Mouse (Mus musculus) stomach, postnatal 0 days (tissue): ENCODE results near the gene 4932438H23Rik.

Source experiments
- CTCF ChIP-seq: IDR thresholded peaks from 2 replicates; pipeline ENCODE4 v1.5.1; 2016; ENCODE audit warnings: antibody characterized with exemption, low read depth, mild to moderate bottlenecking, moderate library complexity
- EP300 ChIP-seq: optimal IDR thresholded peaks from 2 replicates; pipeline ENCODE3; 2016; ENCODE audit warnings: antibody characterized with exemption

GRCm38 (mm10) chr16:91026290-91026689 lies 68.6 kb downstream of the 4932438H23Rik start:
- TF ChIP-seq CTCF (no peak), EP300 (no peak)
